Mouse (Mus musculus): ENCODE data around the gene Edc4. TPM values are rescaled to one million over a fixed set of nuclear protein-coding genes. Genes with fewer than 3 reads are reported as not detected.
"Not testable (repeated sequence)": the region's sequence is repeated elsewhere in the genome, so short reads cannot be mapped to it uniquely, and the experiment has no call there.

Edc4 gene
- total RNA-seq (2021), result 10 to 100 TPM; 59.9 to 72.4 TPM

DNA sequence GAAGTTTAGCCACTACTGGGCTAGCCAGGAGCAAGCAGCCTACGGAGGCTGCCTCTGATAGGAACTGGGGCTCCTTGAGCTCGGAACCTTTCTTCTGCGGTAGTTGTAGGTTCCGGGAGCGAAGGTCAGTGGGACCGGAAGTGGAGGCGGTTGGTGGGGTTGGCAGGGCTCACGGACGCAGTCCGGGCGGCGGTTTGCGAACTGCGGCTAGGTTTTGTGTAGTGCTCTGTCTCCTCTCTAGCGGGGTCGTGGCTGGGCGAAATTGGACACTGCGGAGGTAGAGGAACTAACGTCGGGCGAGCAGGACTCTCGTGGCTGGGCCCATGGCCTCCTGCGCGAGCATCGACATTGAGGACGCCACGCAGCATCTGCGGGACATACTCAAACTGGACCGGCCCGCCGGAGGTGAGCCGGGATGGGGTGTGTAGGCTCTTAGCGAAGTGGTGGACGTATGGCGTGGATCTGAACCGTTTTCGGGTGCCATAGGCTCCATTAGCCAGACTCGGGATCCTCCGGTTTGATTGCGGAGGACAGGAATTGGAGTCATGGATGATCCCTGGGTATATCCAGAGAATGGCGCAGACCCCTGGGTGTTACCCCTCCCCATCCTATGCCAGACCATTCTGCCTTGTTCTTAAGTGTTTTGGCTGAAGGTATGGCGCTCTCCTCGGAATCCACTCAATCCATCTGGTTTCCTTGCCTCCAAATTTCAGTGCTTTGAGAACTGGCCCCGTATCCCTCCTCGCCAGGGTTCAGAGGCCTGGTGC is at the start of gene Edc4:
TSS of gene Edc4 (plus strand) at position 128 of the 767 bp plus-strand sequence.
- DNase-seq (ENCODE audit: extremely low spot score in 1 of 2, low spot score in 1 of 2), result peak; percentile 82 to 85

DNA sequence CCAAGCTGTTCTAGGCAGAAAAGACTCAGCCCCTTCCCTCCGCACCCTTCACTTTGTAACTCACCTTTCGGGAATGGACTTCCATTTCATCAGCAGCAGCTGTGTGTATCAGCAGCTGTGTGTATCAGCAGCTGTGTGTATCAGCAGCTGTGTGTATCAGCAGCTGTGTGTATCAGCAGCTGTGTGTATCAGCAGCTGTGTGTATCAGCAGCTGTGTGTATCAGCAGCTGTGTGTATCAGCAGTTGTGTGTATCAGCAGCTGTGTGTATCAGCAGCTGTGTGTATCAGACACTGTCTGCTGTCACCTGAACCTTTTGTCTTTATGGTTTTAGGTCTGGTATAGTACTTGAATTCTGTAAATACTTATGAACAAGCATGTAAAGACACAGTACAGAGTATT is 46.9 kb upstream of the Edc4 start:
- DNase-seq (ENCODE audit: extremely low spot score in 1 of 2, low spot score in 1 of 2), result not testable (repeated sequence)

DNA sequence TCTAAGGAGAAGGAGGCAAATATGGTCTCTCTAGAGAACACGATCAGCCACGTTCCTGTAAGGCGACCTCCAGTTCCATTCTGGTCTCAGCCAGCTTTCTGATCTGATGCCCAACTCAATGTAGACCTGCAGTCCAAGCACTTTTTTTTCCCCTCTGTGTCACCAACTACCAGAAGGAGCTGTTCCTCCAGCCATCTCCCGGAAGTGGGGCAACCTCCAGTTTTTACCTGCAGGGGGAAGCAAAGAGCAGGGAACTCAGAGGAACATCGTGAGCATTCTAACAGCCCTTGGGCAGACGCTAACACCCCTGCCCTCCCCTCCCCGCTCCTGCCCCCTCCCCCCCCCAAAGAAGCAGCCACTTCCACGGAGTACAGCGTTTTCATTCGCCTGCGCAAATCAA is 45.4 kb upstream of the Edc4 start:
- peak in 1 of 2 experiments; percentile 67 for DNase-seq (ENCODE audit: extremely low spot score in 1 of 2, low spot score in 1 of 2)

DNA sequence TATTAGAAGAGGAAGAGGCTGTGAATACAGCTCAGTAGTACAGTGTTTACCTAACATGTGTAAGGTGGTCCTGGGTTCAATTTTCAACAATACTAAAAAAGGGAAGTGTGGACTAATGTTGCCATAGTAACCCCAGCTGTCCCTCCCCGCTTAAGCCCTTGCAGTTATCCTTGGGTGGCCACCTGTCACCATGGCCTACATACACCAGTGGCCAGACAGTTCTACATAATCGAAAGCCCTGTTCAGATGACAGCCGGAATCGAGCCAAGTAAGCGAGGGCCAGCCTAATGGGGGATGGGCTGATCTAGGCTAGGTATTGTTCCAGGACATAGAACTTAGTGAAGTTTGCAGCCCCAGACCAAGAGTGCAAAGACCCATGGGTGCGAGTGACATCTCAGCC is 43.7 kb upstream of the Edc4 start:
- DNase-seq (ENCODE audit: extremely low spot score in 1 of 2, low spot score in 1 of 2), result no peak

DNA sequence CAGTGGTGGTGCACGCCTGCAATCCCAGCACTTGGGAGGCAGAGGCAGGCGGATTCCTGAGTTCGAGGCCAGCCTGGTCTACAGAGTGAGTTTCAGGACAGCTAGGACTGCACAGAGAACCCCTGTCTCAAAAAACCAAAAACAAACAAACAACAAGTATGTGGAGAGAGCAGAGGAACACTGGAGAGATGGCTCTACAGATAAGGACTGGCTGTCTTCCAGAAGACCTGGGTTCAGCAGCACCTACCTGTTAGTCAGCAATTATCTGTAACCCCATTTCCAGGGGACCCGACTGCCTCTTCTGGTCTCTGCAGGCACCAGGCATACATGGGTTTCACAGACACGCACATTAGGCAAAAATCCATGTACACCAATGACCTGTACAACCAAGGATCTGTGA is 41.5 kb upstream of the Edc4 start:
- no peak for DNase-seq (ENCODE audit: extremely low spot score in 1 of 2, low spot score in 1 of 2)

DNA sequence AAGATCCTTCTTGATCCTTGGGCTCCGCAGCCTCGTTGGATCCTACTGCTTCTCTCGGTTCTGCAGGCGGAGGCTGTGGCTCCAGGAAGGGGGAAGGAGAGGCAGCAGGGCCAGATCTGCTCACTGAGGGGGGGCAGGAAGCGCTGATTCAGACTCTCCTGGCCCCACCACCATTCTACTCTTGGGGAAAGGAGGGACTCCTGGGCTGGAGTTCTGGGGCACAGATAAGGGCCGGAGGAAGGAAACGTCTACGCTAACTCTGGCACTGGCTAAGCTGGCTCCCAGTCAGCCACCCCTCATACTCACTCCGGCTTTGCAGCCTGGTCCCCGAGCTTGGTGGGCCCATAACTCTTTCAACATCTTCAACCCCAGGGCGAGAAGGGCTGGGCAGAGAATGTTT is 34.0 kb upstream of the Edc4 start:
- no peak for DNase-seq (ENCODE audit: extremely low spot score in 1 of 2, low spot score in 1 of 2)

DNA sequence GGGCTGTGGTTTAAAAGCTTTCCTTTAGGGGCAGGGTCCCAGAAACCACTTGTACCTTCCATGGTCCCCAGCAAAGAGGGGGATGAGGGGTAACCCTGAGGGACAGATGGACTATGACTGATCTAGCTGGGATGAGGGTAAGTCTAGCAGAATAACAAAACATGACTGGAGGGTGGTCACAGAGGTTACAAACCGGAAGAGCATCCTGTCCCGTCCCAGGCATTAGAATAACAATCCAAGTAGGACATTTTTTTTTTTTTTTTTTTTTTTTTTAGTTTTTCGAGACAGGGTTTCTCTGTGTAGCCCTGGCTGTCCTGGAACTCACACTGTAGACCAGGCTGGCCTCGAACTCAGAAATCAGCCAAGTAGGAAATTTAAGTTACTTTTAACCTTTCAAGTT is 30.7 kb upstream of the Edc4 start:
- no peak for DNase-seq (ENCODE audit: extremely low spot score in 1 of 2, low spot score in 1 of 2)

DNA sequence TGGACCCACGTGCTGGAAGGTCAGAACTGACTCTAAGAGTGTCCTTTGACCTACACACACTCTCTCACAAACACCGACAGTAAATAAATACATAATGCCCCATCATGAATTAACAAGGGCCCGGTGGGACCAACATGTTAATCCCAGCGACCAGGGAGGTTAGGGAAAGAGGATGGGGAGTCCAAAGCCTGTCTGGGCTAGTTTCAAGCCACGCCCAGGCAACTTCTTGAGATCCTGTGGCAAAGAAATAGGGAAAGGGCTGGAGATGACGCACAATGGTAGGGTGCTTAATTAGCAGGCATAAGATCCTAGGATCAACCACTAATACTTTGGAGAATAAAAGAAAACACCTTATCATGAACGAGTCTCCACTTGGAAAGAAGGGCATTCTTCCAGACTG is 30.1 kb upstream of the Edc4 start:
- no peak for DNase-seq (ENCODE audit: extremely low spot score in 1 of 2, low spot score in 1 of 2)

DNA sequence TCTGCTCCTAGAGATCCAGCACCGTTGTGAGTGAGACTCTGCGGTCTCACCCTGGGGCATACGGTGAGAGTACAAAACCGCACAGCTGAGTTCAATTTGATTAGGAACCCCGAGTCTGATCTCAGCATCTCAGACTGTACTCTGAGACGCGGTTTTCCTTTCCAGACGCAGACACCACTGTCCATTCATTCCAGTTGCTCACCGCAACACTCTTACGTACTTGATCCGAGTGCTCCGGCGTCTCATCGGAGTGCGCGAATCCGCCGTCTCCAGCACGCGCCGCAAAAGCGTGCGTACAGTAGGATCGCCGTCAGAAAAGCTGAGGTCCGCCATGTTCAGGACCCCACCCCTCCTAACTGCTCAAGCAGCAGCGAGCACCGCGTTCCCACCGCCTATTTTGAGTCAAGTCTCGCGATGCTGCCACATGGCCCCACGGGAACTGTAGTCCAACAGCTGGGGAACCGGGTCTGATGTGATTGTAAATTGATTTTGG is 29.0 kb upstream of the Edc4 start:
- peak; percentile 71 to 81 for DNase-seq (ENCODE audit: extremely low spot score in 1 of 2, low spot score in 1 of 2)

DNA sequence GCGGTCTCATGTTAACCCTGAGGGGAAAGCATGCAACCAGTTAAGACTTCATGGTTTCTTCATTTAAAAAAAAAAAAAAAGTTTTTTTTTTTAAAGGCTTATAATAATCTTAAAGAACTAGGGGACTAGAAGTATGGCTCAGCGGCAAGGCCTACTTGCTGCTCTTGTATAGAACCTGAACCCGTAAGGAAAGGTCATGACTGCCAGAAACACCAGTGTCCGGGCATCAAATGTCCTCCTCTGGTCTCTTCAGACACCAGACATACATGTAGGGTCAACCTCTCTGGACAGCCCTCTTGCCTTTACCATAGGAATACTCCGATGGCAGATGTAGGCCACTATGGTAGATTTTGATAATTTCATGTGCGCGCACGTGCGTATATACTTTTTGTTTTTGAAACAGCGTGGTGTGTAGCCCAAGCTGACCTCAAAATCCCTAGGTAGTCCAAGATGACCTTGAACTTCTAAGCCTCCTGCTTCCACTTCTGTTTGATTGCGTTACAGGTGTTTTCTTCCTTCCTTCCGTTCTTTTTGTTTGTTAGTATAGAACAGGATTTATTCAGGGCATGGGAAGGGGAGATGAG is 28.4 kb upstream of the Edc4 start:
- no peak for DNase-seq (ENCODE audit: extremely low spot score in 1 of 2, low spot score in 1 of 2)

DNA sequence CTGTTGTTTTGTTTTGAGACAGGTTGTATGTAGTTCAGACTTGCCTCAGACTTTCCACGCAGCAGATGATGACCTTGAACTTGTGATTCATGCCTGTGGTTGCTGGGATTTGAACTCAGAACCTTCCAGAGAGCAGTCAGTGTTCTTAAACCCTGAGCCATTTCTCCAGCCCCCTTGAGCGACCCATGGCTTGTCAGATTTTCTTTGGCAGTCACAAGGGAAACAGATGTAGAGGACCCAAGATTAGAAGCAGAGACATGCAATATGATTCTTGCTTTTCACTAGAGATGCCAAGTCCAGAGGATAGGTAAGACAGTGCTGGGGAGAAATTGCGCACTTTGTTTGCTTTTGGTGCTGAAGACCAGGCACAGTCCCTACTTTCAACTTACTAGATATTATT is 27.5 kb upstream of the Edc4 start, which contains the start of gene Cenpt:
TSS of gene Cenpt (minus strand) at position 101 of the 400 bp plus-strand sequence.
- no peak for DNase-seq (ENCODE audit: extremely low spot score in 1 of 2, low spot score in 1 of 2)

DNA sequence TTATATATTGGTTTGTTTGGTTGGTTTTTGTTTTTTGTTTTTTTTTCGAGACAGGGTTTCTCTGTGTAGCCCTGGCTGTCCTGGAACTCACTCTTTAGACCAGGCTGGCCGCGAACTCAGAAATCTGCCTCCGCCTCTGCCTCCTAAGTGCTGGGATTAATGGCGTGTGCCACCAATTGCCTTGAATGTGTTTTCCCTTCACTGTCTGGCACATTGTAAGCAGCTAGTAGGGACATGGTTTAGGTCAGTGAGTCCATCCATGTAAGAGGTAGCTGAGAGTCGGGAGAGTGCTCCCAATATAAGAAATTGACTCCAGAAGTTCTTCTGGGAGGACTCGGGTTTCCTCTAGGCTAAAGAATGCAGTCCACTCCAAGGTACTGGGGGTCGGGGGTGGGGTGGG is 26.4 kb upstream of the Edc4 start:
- no peak for DNase-seq (ENCODE audit: extremely low spot score in 1 of 2, low spot score in 1 of 2)

DNA sequence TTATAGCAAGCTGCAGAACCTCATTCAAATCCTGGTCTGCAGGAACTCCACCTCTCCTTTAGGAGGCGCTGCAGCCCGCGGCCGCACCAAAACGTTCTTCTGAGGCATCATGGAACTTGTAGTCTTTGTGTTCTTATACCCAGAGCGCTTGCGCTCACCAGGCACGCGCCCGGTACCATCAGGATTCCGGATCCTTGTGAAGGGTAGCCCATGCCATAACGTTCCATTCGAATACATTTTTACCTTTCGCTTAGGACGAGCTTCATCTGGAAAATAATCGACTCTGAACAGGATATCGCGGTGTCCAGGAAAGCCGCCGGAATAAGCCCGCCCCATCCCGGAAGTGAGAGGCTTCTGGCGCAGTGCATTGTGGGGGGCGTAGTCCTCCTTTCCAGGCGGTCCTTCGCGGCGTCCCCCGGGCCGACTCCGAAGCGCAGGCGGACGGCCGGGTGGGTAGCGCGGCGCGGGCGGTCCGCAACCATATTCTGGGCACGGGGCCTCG is 25.9 kb upstream of the Edc4 start, which contains the start of gene Thap11:
TSS of gene Thap11 (plus strand) at position 418 of the 502 bp plus-strand sequence.
- DNase-seq (ENCODE audit: extremely low spot score in 1 of 2, low spot score in 1 of 2), result peak; percentile 77 to 86

DNA sequence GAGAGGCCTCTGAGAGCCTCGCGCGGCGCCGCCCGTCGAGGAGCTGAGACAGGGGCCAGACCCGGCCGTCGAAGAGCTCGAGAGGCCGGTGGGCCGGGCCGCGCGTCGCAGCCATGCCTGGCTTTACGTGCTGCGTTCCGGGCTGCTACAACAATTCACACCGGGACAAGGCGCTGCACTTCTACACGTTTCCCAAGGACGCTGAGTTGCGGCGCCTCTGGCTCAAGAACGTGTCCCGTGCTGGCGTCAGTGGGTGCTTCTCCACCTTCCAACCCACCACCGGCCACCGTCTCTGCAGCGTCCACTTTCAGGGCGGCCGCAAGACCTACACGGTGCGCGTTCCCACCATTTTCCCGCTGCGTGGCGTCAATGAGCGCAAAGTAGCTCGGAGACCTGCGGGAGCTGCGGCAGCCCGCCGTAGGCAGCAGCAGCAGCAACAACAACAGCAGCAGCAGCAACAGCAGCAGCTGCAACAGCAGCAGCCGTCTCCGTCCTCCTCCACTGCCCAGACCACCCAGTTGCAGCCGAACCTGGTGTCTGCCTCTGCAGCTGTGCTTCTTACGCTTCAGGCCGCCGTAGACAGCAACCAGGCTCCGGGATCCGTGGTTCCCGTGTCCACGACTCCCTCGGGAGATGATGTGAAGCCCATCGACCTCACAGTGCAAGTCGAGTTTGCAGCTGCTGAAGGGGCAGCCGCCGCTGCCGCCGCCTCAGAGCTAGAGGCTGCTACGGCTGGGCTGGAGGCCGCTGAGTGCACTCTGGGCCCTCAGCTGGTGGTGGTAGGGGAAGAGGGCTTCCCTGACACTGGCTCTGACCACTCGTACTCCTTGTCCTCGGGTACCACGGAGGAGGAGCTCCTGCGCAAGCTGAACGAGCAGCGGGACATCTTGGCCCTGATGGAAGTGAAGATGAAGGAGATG is 25.2 kb upstream of the Edc4 start:
- DNase-seq (ENCODE audit: extremely low spot score in 1 of 2, low spot score in 1 of 2), result peak in 1 of 2 experiments; percentile 33

DNA sequence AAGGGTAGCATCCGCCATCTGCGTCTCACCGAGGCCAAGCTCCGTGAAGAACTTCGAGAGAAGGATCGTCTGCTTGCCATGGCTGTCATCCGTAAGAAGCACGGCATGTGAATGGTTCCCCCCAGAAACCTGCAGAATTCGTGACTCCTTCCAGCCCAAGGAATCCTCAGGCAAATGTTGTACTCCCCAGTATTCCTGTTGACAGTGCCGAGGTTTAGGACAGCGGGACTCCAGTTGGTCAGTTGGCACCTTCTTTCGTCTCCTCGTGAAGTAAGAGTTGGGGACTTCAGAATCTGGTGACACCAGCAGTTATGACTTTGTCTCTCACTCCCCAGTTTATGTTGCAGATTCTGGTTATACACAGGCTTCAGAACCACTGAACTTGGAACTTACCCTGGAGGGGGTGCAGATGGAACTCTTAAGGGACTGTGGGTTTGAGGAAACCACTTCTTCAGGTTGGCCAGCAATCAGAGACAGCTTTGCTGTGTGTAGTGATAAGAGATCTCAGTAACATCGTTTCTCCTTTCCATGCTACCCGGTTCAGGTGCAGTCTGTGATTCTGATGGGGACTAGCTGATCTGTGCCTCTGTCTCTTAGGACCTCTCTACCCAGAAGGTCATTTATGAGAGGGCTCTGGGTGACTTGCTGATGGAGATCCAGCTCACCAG is 24.4 kb upstream of the Edc4 start:
- peak in 1 of 2 experiments; percentile 8 for DNase-seq (ENCODE audit: extremely low spot score in 1 of 2, low spot score in 1 of 2)

DNA sequence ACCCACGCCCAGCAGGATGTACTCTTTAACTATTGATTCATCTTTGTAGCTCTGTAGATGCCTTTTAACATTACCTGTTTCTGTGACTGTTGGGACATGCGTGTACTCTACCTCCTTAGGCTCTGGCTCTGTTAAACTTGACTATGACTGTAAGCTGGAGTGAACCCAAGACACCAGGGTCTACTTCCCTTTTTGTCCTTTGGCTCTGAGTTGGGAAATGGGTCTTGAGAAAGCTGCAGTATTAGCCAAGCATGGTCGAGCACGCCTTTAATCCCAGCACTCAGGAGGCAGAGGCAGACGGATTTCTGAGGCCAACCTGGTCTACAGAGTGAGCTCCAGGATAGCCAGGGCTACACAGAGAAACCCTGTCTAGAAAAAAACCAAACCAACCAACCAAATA is 22.2 kb upstream of the Edc4 start:
- no peak for DNase-seq (ENCODE audit: extremely low spot score in 1 of 2, low spot score in 1 of 2)

DNA sequence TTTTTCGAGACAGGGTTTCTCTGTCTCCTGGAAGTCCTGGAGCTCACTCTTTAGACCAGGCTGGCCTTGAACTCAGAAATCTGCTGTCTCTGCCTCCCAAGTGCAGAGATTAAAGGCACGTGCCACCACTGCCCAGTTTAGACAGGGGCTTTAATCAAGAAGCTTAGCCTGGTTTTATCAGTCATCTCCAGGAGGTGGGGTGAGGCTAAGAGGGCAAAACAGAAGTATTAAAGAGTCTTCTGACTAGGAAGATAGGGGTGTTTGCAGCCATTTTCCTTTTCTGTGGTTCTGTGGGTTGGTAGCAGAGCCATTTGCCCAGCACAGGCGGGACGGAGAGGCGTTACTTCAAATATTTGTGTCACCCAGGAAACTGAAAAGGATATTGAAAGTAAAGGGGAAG is 21.4 kb upstream of the Edc4 start:
- no peak for DNase-seq (ENCODE audit: extremely low spot score in 1 of 2, low spot score in 1 of 2)

DNA sequence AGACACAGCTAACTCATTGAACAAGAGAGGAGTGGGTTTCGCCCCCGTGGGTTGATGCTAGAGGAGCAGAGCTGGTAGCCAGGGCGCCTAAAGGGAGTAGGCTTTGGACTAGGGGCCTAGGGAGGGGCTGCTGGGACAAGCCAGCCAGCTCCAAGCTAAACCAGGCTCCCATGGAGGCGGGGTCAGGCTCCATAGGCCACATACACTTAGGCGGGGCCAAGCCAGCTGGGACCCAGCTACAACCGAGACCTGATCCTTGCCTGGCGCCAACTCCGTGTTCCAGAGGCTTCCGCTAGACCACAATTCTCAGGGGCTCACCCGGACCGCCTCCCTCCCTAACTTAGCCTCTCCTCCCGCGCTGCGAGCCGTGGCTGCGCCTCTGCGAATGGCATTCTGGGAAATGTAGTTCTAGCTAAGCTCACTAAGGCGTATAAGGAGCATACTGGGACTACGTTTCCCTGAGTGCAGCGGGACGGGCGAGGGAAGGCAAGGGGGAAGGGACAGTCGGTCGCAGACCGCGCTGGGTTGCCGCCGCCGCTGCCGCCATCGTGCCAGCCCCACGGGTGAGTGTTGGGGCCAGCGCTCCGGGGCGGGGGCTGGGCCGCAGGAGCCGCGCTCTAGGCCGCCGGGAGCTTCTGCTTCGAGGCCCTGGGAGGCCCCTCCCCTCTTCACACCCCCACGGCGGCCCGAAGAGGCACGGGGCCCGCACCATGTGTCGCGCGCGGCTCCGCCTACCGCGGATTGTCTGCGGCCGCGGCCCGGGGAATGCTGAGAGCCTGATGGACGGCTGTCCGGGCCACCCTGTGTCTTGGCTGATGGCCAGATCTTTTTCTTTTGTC is 20.3 kb upstream of the Edc4 start, which contains the start of gene Nutf2:
TSS of gene Nutf2 (plus strand) at position 438 of the 839 bp plus-strand sequence.
- peak; percentile 76 to 85 for DNase-seq (ENCODE audit: extremely low spot score in 1 of 2, low spot score in 1 of 2)

DNA sequence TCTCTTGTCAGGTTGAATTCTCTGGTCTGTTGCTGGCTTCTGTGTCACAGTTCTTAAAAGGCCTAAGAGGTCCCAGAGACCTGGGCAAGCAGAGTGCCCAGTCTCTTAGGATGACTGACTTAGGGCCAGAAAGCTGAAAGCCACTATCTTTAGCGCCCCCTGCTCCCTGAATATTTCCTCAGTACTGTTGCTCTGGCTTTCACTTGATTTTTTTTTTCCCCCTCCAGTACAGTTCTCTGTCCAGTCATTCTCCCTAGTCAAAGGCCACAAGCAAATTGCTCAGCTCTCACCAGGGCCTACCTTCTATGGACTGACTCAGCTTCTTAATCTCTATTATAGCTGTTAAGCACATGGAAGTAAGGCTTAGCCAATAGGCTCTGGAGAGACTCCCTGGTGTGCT is 18.7 kb upstream of the Edc4 start:
- DNase-seq (ENCODE audit: extremely low spot score in 1 of 2, low spot score in 1 of 2), result no peak

Measured in layer of hippocampus, postnatal 25 days (tissue).